Mouse (Mus musculus): ENCODE data around the gene Ssc4d.

Gene Ssc4d

DNA sequence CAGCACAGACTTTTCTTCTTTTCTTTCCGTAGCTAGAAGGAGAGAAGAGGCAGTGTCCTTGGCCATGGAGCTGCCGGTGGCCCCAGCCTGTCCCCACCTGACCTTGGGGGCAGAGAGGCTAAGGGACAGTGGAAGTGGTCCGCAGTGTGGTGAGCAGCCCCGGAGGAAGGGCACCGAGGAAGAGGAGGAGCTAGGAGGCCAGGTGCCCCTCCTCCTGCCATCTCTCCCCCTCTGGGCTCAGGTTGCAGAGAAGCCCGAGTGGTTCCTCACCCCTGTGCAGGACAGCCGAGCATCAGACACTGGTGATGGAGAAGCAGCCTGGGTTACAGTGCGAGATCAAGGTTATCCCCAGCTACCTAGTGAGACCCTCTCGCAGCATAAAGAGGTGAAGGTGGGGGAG, at the start of gene Ssc4d:
Ssc4d (minus strand) TSS at position 167 of the 400 bp plus-strand sequence.
- DNase-seq: no peak

- no peak for DNase-seq
Observed at GRCm38 (mm10) chr5:136019907-136020306, 45.6 kb upstream of the Ssc4d start.

DNA sequence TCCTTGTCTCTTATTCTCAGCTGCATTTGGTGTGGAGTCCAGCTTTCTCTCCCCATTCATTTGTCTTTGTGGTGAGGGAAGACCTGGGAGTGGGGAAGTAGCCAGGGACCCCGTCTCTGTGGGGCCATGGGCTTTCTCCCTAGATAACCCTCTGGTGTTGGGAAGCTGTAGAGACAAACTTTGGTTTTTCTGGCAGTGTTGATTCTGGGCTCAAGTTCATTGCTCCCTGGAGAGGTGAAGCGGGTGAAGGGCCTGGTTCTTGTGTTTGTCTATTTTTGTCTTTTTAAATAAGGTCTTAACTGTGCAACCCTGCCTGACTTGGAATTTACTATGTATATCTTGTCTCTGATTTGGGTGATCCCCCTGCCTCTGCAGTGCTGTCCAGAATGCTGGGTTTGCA, 44.4 kb upstream of the Ssc4d start:
- no peak for DNase-seq

GRCm38 (mm10) chr5:136017262-136017661, 42.9 kb upstream of the Ssc4d start:
- DNase-seq: no peak

GRCm38 (mm10) chr5:136016014-136016876, 41.9 kb upstream of the Ssc4d start:
- no peak for DNase-seq

DNA sequence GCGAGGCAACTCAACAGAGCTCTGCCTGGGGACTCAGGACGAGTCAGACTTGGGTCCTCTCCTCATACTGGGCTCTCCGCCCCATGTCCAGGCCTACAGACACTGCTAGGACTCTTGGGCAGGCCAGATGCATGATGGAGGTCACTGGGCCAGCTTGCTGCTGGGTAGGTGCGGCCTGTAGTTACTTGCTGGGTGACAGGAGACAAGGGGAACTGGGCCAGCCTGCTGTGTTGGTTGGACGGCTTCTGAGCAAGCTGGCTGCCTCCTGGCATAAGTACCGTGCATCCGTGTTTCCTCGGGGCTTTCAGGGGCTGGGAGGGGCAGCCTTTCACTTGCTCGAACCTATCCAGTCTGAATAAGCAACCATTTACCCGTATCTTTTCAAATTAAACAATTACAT, 41.3 kb upstream of the Ssc4d start:
- no peak for DNase-seq

GRCm38 (mm10) chr5:136014877-136015276, 40.5 kb upstream of the Ssc4d start:
- DNase-seq: no peak

- DNase-seq: no peak
Observed at GRCm38 (mm10) chr5:136007745-136008144, 33.4 kb upstream of the Ssc4d start.

DNA sequence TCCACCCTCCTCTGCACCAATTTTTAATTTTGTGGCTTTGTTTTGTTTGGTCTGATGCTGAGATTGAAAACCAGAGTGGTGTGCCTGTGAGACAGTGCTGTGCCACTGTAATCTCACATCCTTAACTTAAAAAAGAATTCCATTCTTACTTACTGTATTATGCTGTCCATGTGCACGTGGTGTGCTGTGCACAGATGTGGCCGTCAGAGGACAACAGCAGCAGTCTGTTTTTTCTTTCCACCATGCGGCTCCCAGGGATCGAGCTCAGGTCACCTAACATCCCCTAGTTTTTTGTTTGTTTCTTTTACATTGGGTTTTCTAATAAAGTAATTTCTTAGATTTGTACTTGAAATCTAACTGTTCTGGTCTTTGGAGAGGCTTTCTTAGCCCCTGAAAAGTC, 30.2 kb upstream of the Ssc4d start:
- DNase-seq: no peak

- no peak for DNase-seq
Observed at GRCm38 (mm10) chr5:136002751-136003151, 28.4 kb upstream of the Ssc4d start.

GRCm38 (mm10) chr5:136002325-136002724, 28.0 kb upstream of the Ssc4d start:
- no peak for DNase-seq

- no peak for DNase-seq
Observed at GRCm38 (mm10) chr5:136001222-136001621, 26.9 kb upstream of the Ssc4d start.

DNA sequence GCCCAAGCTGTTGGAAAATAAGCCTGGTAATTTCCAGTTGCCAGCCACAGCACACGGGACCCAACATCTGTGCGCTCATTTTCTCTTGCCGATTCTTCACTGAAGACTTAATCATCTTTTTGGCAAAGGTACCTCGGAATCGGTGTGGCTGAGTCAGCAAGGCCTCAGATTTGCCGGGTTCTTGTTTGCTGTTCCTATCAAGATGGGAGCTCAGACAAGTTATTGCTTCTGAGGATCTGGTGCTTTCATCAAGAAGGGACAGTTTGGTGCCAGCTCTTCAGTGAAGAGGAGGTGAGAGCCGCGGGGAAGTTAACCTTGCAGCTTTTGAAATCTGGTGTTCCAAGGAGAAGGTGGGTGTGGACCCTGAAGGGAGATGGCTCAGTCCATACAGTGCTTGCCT, 21.8 kb upstream of the Ssc4d start:
- DNase-seq: no peak

DNA sequence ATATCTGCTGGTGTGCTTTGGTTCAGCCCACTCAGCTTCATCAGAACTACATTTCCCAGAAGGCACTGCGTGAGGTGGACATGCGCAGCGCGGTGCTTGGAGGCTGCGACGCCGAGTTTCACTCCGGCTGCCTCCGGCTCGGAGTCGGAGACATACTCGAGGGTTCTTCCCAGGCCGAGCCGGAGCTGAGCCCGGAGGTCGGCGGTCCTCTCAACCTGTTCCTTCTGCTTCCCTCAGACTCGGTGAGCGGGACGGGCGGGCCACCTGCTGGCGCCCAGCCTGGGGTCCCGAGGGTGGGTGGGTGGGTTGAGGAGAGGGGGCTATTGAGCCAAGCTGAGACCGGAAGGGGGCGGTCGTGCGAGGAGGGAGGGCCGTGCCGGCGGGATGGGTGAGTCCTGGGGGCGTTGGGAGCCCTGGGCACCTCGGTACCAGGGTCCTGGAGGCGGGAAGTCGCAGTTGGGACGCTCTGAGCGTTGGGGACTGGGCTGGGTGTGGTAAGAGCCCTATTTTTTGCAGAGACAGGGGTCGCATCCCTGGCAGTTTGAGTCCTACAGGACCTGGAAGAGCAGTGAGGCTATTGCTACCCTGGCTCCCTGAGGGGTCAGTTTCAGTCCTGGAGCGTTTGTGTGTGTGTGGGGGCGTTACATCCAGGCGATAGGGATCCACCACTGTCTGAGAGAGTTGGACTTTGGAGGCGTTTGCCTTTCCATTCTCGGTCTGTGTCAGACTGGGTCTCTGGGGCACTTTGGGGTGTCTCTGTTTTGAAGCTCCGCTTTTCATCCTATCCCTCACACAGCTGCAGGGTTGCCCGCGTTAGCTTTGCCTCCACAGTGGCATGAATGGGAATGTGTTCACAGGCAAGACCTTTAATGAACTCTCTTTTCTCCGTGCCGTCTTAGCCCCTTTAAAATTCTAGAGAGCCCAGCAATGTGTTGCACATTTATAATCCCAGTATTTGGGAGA, 20.7 kb upstream of the Ssc4d start, which contains the start of gene Dtx2:
Dtx2 (plus strand) TSS at position 76 of the 963 bp plus-strand sequence.
- DNase-seq: peak; percentile 78 to 86

GRCm38 (mm10) chr5:135994335-135994724, 20.0 kb upstream of the Ssc4d start:
- DNase-seq: no peak

DNA sequence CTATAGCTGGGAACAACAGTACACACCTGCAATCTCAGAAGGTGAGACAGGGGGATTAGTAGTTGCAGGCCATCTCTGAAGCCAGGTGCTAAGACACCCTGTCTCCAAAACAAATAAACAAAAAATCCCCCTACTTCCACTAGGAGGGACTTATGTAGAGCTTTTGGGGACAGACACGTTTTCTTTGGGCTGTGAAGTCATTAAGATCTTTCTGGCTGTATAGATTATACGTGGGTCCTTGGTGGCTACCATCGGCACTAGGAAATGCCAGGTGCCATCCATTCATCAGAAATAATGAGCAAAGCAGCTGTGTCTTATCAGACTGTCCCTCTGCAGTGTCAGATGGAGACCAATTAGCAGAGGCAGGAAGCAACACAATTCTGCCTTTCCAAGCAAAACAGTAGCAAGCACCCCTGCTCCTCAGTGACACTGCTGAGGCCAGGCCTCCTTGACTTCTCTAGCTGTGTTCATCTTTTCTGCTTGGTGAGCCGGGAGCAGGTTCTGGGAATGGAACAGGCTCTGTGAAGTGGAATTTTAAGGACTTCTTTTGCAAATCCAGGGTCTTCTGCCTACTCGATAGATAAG, 19.1 kb upstream of the Ssc4d start:
- no peak for DNase-seq

DNA sequence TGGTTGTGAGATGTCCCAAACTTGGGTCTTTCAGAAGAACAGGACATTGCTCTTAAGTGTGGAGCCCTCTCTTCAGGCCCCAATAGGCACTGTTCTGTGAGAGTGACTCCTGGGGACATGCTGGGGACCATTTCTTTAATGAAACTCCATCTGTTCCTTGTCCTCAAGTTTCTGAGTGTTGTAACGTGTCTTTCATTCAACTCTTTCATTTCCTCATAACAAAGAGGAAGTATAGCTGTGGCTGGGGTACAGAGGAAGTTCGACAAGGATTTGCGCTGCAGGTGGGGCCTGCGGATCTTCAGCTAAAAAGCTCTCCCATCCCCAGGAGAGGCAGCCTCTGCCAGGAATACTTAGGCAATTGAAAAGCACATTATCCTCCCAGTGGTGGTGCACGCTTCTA, 16.3 kb upstream of the Ssc4d start:
- DNase-seq: peak in 1 of 2 experiments; percentile 24

DNA sequence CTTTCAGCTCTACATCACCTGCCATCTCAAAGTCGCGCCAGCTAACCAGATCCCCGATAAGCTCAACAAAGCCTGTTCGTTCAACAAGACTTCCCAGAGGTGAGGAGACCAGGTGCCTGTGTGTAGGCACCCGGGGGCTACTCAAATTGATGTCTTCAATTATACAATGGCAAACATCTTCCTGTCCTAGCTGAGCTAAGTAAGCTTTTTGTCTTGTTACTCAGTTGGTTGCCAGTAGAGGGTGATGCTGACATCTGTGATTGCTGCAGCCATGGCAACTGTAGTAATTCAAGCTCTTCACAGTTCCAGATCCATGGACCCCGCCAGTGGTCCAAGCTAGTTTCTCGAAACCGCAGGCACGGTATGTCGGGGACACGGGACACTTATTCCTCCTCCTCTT, 12.9 kb upstream of the Ssc4d start:
- no peak for DNase-seq

GRCm38 (mm10) chr5:135984546-135985044, 10.3 kb upstream of the Ssc4d start:
- DNase-seq: no peak

DNA sequence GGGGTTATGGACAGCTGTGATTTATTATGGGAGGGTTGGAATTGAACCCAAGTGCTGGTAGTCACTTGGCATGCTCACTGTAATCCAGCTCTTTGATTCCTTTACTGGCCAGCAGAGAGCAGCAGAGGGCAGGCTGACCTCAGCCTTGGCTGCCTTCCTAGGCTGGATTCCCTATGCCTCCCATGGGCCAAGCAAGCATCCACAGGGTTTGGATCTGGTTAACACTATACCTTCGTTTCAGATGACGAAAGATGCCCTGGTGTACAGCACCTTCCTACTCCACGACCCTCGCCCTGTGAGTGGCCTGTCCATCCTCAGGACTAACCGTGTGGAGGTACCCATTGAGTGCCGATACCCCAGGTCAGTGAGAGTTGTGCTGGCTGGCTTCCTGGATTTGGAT, 8.1 kb upstream of the Ssc4d start:
- peak in 1 of 2 experiments; percentile 47 for DNase-seq

GRCm38 (mm10) chr5:135979904-135980303, 5.6 kb upstream of the Ssc4d start, which contains the start of gene Zp3:
TSS of gene Zp3 (plus strand) at chr5:135980099.
- no peak for DNase-seq

GRCm38 (mm10) chr5:135979381-135979780, 5.0 kb upstream of the Ssc4d start:
- no peak for DNase-seq
